ENCODE assay signal across 29 mouse cellular contexts in the genomic region with DNA sequence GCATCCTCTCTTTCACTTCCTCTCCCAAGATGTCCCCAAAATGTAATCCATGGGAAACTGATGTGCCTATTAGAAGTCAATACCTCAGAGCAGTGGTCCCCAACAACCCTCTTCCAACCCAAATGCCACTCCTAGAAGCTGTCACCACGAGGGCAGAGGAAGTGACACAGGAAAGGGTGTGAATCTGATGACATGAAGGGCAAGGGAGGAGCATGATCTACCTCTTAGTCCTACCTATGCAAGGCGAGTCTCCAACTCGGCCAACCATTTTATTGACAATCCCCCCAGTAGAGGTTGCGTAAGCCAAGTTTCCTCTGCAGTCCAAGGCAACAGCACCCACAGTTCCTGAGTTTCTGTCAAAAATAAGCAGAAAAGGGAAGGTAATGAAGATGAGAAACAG. TPM values are rescaled to one million over a fixed set of nuclear protein-coding genes. Genes with fewer than 3 reads are reported as not detected.
DNase-seq lines count a peak whose midpoint lies in the region; ATAC-seq and TF ChIP-seq lines count a peak whose summit lies in the region.
"Had no signal": no experiment of that assay in that cellular context is flagged by ENCODE, and none has a peak within 500 bp of the region (broad histone marks: within the 10 kb centered on the region; RNA-seq: fewer than 3 reads in every experiment).

No protein-coding gene starts in this region.

- no peak for DNase-seq in gastrocnemius, adult 2 months
- DNase-seq in gastrocnemius, adult 8-10 months (ENCODE audit: low spot score in 2 of 2), result no peak
- peak; percentile 9 for DNase-seq in liver, postnatal 0 days
- no peak for DNase-seq in liver, embryonic 11.5 days (ENCODE audit: low spot score)
- DNase-seq in adrenal gland, postnatal 25 days, result no peak
- no peak for DNase-seq in left cerebral cortex, adult 18-20 months (ENCODE audit: low spot score in 2 of 2)
- DNase-seq: adrenal gland, adult 2 months; adrenal gland, postnatal 14 days; B cell, adult 2 months; cerebellum, adult 11-12 months; cerebellum, adult 9-10 months; cerebellum, postnatal 14 days; gastrocnemius, postnatal 25 days; heart, postnatal 14 days had no signal

- TF ChIP-seq EP300 in liver, postnatal 0 days (IDR thresholded peaks at IDR 0.05; ENCODE audit: low read depth), result no peak

- H3K4me1 ChIP-seq in liver, postnatal 0 days (ENCODE audit: insufficient read depth), result peaks cover 12% of the 10 kb centered on the region
- no peaks in the 10 kb centered on the region for H3K4me1 ChIP-seq in liver, embryonic 11.5 days (replicated peaks; ENCODE audit: control insufficient read depth, insufficient read depth, low read length)
- H3K4me1 ChIP-seq: forebrain, embryonic 10.5 days; hindbrain, embryonic 12.5 days; hindbrain, embryonic 15.5 days had no signal

- no peaks in the 10 kb centered on the region for H3K9me3 ChIP-seq in liver, postnatal 0 days (ENCODE audit: low read length)
- H3K9me3 ChIP-seq in liver, embryonic 11.5 days (ENCODE audit: control insufficient read depth, low read length), result no peaks in the 10 kb centered on the region
- H3K9me3 ChIP-seq: forebrain, embryonic 10.5 days; forebrain, embryonic 13.5 days; heart, embryonic 12.5 days; hindbrain, embryonic 12.5 days; hindbrain, embryonic 15.5 days had no signal

- no peak for ATAC-seq in liver, postnatal 0 days
- no peak for ATAC-seq in liver, embryonic 11.5 days (replicated peaks; ENCODE audit: low FRiP score)
- peak; percentile 57 for ATAC-seq in granulocyte monocyte progenitor cell, adult 5-6 weeks (replicated peaks; ENCODE audit: poor library complexity, severe bottlenecking)
- ATAC-seq: CD4-positive, CD25-positive, alpha-beta regulatory T cell, adult 4 months had no signal

- no peak overlapping the region for H3K9ac ChIP-seq in liver, postnatal 0 days (replicated peaks)
- no peak overlapping the region for H3K9ac ChIP-seq in liver, embryonic 11.5 days (ENCODE audit: low read depth, low read length)
- H3K9ac ChIP-seq: forebrain, embryonic 13.5 days; heart, embryonic 12.5 days; hindbrain, embryonic 12.5 days; hindbrain, embryonic 15.5 days had no signal

- no peaks in the 10 kb centered on the region for H3K27me3 ChIP-seq in liver, postnatal 0 days (ENCODE audit: insufficient read depth, low read length)
- no peaks in the 10 kb centered on the region for H3K27me3 ChIP-seq in liver, embryonic 11.5 days (replicated peaks; ENCODE audit: control insufficient read depth, insufficient read depth, low read length)
- H3K27me3 ChIP-seq: forebrain, embryonic 13.5 days; heart, embryonic 12.5 days; hindbrain, embryonic 12.5 days; hindbrain, embryonic 15.5 days had no signal

- TF ChIP-seq CTCF in gastrocnemius, adult 2 months (IDR thresholded peaks at IDR 0.05), result no peak
- TF ChIP-seq CTCF in liver, postnatal 0 days (IDR thresholded peaks at IDR 0.05; ENCODE audit: low read depth), result no peak

- no peak overlapping the region for H3K4me2 ChIP-seq in liver, postnatal 0 days (ENCODE audit: low read depth, low read length)
- H3K4me2 ChIP-seq in liver, embryonic 11.5 days, result no peak overlapping the region
- H3K4me2 ChIP-seq: forebrain, embryonic 13.5 days; heart, embryonic 12.5 days; hindbrain, embryonic 12.5 days; hindbrain, embryonic 15.5 days had no signal

- no peak overlapping the region for H3K4me3 ChIP-seq in gastrocnemius, adult 2 months
- H3K4me3 ChIP-seq in liver, postnatal 0 days (ENCODE audit: low read depth, low read length), result no peak overlapping the region
- no peak overlapping the region for H3K4me3 ChIP-seq in liver, embryonic 11.5 days (ENCODE audit: low read depth, low read length)
- H3K4me3 ChIP-seq: forebrain, embryonic 10.5 days; forebrain, embryonic 13.5 days; heart, embryonic 12.5 days; hindbrain, embryonic 12.5 days; hindbrain, embryonic 15.5 days had no signal

- intact Hi-C loops in gastrocnemius, adult 2 months (cut with DNase I), result no loop called here

- 49% methylated on average over 4 of the region's 4 CpGs for WGBS in liver, postnatal 0 days (ENCODE audit: insufficient replicate concordance)
- WGBS in liver, embryonic 11.5 days, result 60% methylated on average over 4 of the region's 4 CpGs

- peaks cover 7% of the 10 kb centered on the region; the same call in 1 of the 2 replicates for H3K36me3 ChIP-seq in liver, postnatal 0 days (replicated peaks; ENCODE audit: insufficient read depth, low read length)
- peaks cover 8% of the 10 kb centered on the region for H3K36me3 ChIP-seq in liver, embryonic 11.5 days (ENCODE audit: control insufficient read depth, insufficient read depth, low read length)

- H3K27ac ChIP-seq in gastrocnemius, adult 2 months, result peak overlapping the region; percentile 88; the same call in 1 of the 2 replicates
- H3K27ac ChIP-seq in liver, postnatal 0 days (ENCODE audit: low read depth), result no peak overlapping the region
- H3K27ac ChIP-seq in liver, embryonic 11.5 days (ENCODE audit: low read depth, low read length), result no peak overlapping the region
- H3K27ac ChIP-seq: forebrain, embryonic 10.5 days; forebrain, embryonic 13.5 days; hindbrain, embryonic 12.5 days; hindbrain, embryonic 15.5 days had no signal

RNA-seq across cellular contexts. Expression of a gene that starts 19.2 kb away (rescaled TPM):
- 10 to 100 TPM; 29.3 to 32.8 TPM for total RNA-seq in gastrocnemius, adult 2 months (2021)
- 10 to 100 TPM; 33.7 to 48.2 (median 36.1) TPM for total RNA-seq in gastrocnemius, adult 8-10 months (2022)
- 7.0 and 8.3 TPM in 2 replicates for polyA plus RNA-seq in liver, postnatal 0 days (2015; fragmentation: Nextera tagmentation; extraction: Ambion mirVana)
- polyA plus RNA-seq in liver, embryonic 11.5 days (2014; fragmentation: Nextera tagmentation; extraction: Ambion mirVana), result 21.2 and 25.1 TPM in 2 replicates
- 22.0 and 32.6 TPM in 2 replicates for total RNA-seq in granulocyte monocyte progenitor cell, adult 5-6 weeks (2014; fragmentation: Nextera tagmentation)
- total RNA-seq in granulocyte monocyte progenitor cell, adult 5-6 weeks (2017), result 26.9 and 30.5 TPM in 2 replicates
- 8.0 and 12.2 TPM in 2 replicates for total RNA-seq in adrenal gland, postnatal 25 days (2021)
- 100 to 1,000 TPM; 131 to 136 TPM for total RNA-seq in left cerebral cortex, adult 18-20 months (2021)

RNA-seq across cellular contexts. Expression of a gene that starts 28.5 kb away (rescaled TPM):
- not detected for total RNA-seq in gastrocnemius, adult 2 months (2021)
- not detected for total RNA-seq in gastrocnemius, adult 8-10 months (2022)
- polyA plus RNA-seq in liver, postnatal 0 days (2015; fragmentation: Nextera tagmentation; extraction: Ambion mirVana), result 0.85 and 3.7 TPM in 2 replicates
- not detected in 2 replicates for polyA plus RNA-seq in liver, embryonic 11.5 days (2014; fragmentation: Nextera tagmentation; extraction: Ambion mirVana)
- not detected in 2 replicates for total RNA-seq in granulocyte monocyte progenitor cell, adult 5-6 weeks (2014; fragmentation: Nextera tagmentation)
- not detected in 2 replicates for total RNA-seq in granulocyte monocyte progenitor cell, adult 5-6 weeks (2017)
- not detected in 2 replicates for total RNA-seq in adrenal gland, postnatal 25 days (2021)
- not detected for total RNA-seq in left cerebral cortex, adult 18-20 months (2021)
- total RNA-seq: adrenal gland, adult 2 months; gastrocnemius, adult 18-20 months; gastrocnemius, postnatal 25 days; hematopoietic stem cell, adult 5-6 weeks; MEL had no signal
- polyA plus RNA-seq: adrenal gland, adult 2 months; brain, embryonic 14.5 days; CD4-positive, CD25-positive, alpha-beta regulatory T cell, adult 4 months; embryonic facial prominence, embryonic 11.5 days; embryonic facial prominence, embryonic 14.5 days; forebrain, embryonic 10.5 days; forebrain, embryonic 13.5 days; forebrain, embryonic 16.5 days; heart, embryonic 12.5 days; hindbrain, embryonic 12.5 days; hindbrain, embryonic 15.5 days; intestine, embryonic 14.5 days had no signal
